Mouse (Mus musculus): Measurements from ENCODE around the gene Grip2. TPM values are rescaled to one million over a fixed set of nuclear protein-coding genes. Genes with fewer than 3 reads are reported as not detected.

Gene Grip2
- polyA plus RNA-seq, 1 experiment, result not detected

- TF ChIP-seq POLR2A (IDR thresholded peaks at IDR 0.05; ENCODE audit: insufficient read depth, low read depth, low read length) (no peak), CTCF (IDR thresholded peaks at IDR 0.05; ENCODE audit: insufficient read depth, low read depth, low read length) (no peak)
- no peak overlapping the region for H3K27ac ChIP-seq (ENCODE audit: insufficient read depth, low read depth, low read length)
- 47% methylated on average over 7 of the region's 7 CpGs for WGBS
- H3K4me3 ChIP-seq (ENCODE audit: insufficient read depth, low read depth, low read length), result no peak overlapping the region
- H3K4me1 ChIP-seq (ENCODE audit: control insufficient read depth, insufficient read depth, low read length), result peaks cover 4% of the 10 kb centered on the region; the same call in 1 of the 2 replicates
Observed at GRCm38 (mm10) chr6:91745947-91746582, 81.0 kb downstream of the Grip2 start.

DNA sequence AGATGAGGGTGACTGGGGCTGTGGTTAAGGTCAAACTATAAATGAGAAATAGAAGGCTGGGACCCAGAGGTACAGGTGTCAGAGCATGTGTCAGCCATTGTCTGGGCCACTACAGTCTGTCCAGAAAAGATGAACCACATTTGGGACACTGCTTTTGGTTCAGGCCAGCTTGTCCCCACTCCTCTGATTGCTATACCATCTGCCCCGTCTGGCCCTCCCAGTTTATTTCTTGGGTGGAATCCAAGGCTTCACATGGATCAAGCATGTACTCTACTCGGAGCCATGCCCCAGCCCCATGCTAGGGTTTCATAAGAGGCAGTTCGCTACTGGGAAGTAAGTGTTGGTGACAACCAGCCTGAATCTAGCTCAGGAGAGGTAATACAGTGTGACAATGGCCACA, 81.8 kb downstream of the Grip2 start:
- WGBS, result 67% methylated on average over 3 of the region's 3 CpGs

GRCm38 (mm10) chr6:91743886-91744285, 83.2 kb downstream of the Grip2 start:
- WGBS, result 61% methylated on average over 4 of the region's 4 CpGs
- peaks cover 8% of the 10 kb centered on the region; the same call in 1 of the 2 replicates for H3K4me1 ChIP-seq (ENCODE audit: control insufficient read depth, insufficient read depth, low read length)
- TF ChIP-seq POLR2A (IDR thresholded peaks at IDR 0.05; ENCODE audit: insufficient read depth, low read depth, low read length) (no peak), CTCF (IDR thresholded peaks at IDR 0.05; ENCODE audit: insufficient read depth, low read depth, low read length) (no peak)

More for the DNA sequence above, 81.8 kb downstream of the Grip2 start:
- Histone ChIP-seq H3K4me1 (ENCODE audit: control insufficient read depth, insufficient read depth, low read length) (peaks cover 8% of the 10 kb centered on the region; the same call in 1 of the 2 replicates), H3K4me3 (ENCODE audit: insufficient read depth, low read depth, low read length) (no peak overlapping the region), H3K27ac (ENCODE audit: insufficient read depth, low read depth, low read length) (no peak overlapping the region)
- TF ChIP-seq POLR2A (IDR thresholded peaks at IDR 0.05; ENCODE audit: insufficient read depth, low read depth, low read length), result no peak

GRCm38 (mm10) chr6:91742995-91743394, 84.1 kb downstream of the Grip2 start:
- WGBS, result 76% methylated on average over 8 of the region's 8 CpGs
- Histone ChIP-seq H3K4me3 (ENCODE audit: insufficient read depth, low read depth, low read length) (no peak overlapping the region), H3K27ac (ENCODE audit: insufficient read depth, low read depth, low read length) (no peak overlapping the region), H3K4me1 (ENCODE audit: control insufficient read depth, insufficient read depth, low read length) (peaks cover 8% of the 10 kb centered on the region; the same call in 1 of the 2 replicates)
- TF ChIP-seq POLR2A (IDR thresholded peaks at IDR 0.05; ENCODE audit: insufficient read depth, low read depth, low read length), result no peak
- no peak for TF ChIP-seq CTCF (IDR thresholded peaks at IDR 0.05; ENCODE audit: insufficient read depth, low read depth, low read length)

More at GRCm38 (mm10) chr6:91743886-91744285, 83.2 kb downstream of the Grip2 start:
- no peak overlapping the region for H3K4me3 ChIP-seq (ENCODE audit: insufficient read depth, low read depth, low read length)
- no peak overlapping the region for H3K27ac ChIP-seq (ENCODE audit: insufficient read depth, low read depth, low read length)

GRCm38 (mm10) chr6:91742466-91742865, 84.6 kb downstream of the Grip2 start:
- no peak for TF ChIP-seq POLR2A (IDR thresholded peaks at IDR 0.05; ENCODE audit: insufficient read depth, low read depth, low read length)
- TF ChIP-seq CTCF (IDR thresholded peaks at IDR 0.05; ENCODE audit: insufficient read depth, low read depth, low read length), result no peak
- 78% methylated on average over 3 of the region's 3 CpGs for WGBS

GRCm38 (mm10) chr6:91741046-91741445, 86.0 kb downstream of the Grip2 start:
- Histone ChIP-seq H3K27ac (ENCODE audit: insufficient read depth, low read depth, low read length) (peak overlapping the region; percentile 22; the same call in 1 of the 2 replicates), H3K4me1 (ENCODE audit: control insufficient read depth, insufficient read depth, low read length) (peaks cover 13% of the 10 kb centered on the region; the same call in 1 of the 2 replicates), H3K4me3 (ENCODE audit: insufficient read depth, low read depth, low read length) (no peak overlapping the region)
- no peak for TF ChIP-seq POLR2A (IDR thresholded peaks at IDR 0.05; ENCODE audit: insufficient read depth, low read depth, low read length)
- peak; percentile 93 for TF ChIP-seq CTCF (IDR thresholded peaks at IDR 0.05; ENCODE audit: insufficient read depth, low read depth, low read length)
- 41% methylated on average over 11 of the region's 11 CpGs for WGBS

More at GRCm38 (mm10) chr6:91742466-91742865, 84.6 kb downstream of the Grip2 start:
- no peak overlapping the region for H3K4me3 ChIP-seq (ENCODE audit: insufficient read depth, low read depth, low read length)
- no peak overlapping the region for H3K27ac ChIP-seq (ENCODE audit: insufficient read depth, low read depth, low read length)
- peaks cover 9% of the 10 kb centered on the region; the same call in 1 of the 2 replicates for H3K4me1 ChIP-seq (ENCODE audit: control insufficient read depth, insufficient read depth, low read length)

DNA sequence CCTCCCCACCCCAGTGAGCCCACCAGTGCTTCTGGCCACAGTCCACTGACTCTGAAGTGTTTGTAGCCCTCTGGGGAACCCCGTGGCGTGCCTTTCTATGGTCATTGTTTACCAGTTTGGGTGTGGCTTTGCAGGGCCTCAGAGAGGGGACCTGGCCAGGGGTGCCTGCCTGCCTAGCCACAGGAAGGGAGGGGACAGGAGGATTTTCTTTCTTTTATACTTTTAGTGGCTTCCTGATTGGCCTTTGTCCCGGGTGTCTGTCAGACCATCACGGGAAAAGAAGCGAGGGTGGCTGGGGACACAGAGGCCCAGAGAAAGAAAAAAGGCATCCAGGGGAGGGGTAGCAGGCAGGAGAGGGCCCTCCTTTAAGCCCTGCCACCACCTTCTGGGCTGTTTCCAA, 89.0 kb downstream of the Grip2 start:
- Histone ChIP-seq H3K4me1 (ENCODE audit: control insufficient read depth, insufficient read depth, low read length) (peaks cover 11% of the 10 kb centered on the region; the same call in 1 of the 2 replicates), H3K27ac (ENCODE audit: insufficient read depth, low read depth, low read length) (no peak overlapping the region), H3K4me3 (ENCODE audit: insufficient read depth, low read depth, low read length) (no peak overlapping the region)
- WGBS, result 45% methylated on average over 5 of the region's 5 CpGs
- TF ChIP-seq POLR2A (IDR thresholded peaks at IDR 0.05; ENCODE audit: insufficient read depth, low read depth, low read length) (no peak), CTCF (IDR thresholded peaks at IDR 0.05; ENCODE audit: insufficient read depth, low read depth, low read length) (no peak)

GRCm38 (mm10) chr6:91737451-91737850, 89.6 kb downstream of the Grip2 start:
- TF ChIP-seq CTCF (IDR thresholded peaks at IDR 0.05; ENCODE audit: insufficient read depth, low read depth, low read length), result no peak
- TF ChIP-seq POLR2A (IDR thresholded peaks at IDR 0.05; ENCODE audit: insufficient read depth, low read depth, low read length), result no peak
- no peak overlapping the region for H3K27ac ChIP-seq (ENCODE audit: insufficient read depth, low read depth, low read length)
- no peak overlapping the region for H3K4me3 ChIP-seq (ENCODE audit: insufficient read depth, low read depth, low read length)
- H3K4me1 ChIP-seq (ENCODE audit: control insufficient read depth, insufficient read depth, low read length), result peaks cover 11% of the 10 kb centered on the region; the same call in 1 of the 2 replicates
- WGBS, result 79% methylated on average over 7 of the region's 7 CpGs

DNA sequence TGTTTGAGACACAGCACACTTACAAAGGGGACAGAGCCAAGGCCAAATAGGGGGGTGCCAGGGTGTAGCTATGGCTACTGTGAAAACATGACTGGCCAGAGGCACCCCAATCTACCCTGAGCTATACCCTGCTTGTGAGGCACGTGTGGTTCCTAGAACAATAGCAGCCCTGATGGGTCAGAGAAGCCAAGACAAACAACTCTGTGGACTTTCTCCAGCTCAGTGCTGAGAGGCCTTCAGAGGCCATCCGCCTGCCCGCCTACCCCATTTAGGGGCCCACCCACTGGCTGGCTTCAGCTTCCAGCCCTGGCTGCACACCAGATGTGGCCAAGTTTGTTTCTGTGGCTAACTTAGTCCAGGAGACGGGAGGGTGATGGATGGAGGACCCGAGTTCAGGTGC, 90.6 kb downstream of the Grip2 start:
- H3K4me3 ChIP-seq (ENCODE audit: insufficient read depth, low read depth, low read length), result no peak overlapping the region
- no peak for TF ChIP-seq CTCF (IDR thresholded peaks at IDR 0.05; ENCODE audit: insufficient read depth, low read depth, low read length)
- TF ChIP-seq POLR2A (IDR thresholded peaks at IDR 0.05; ENCODE audit: insufficient read depth, low read depth, low read length), result no peak
- H3K4me1 ChIP-seq (ENCODE audit: control insufficient read depth, insufficient read depth, low read length), result peaks cover 18% of the 10 kb centered on the region
- no peak overlapping the region for H3K27ac ChIP-seq (ENCODE audit: insufficient read depth, low read depth, low read length)
- WGBS, result 25% methylated on average over 5 of the region's 5 CpGs

Data from olfactory bulb, adult 2 months (tissue).